In the genomic region with DNA sequence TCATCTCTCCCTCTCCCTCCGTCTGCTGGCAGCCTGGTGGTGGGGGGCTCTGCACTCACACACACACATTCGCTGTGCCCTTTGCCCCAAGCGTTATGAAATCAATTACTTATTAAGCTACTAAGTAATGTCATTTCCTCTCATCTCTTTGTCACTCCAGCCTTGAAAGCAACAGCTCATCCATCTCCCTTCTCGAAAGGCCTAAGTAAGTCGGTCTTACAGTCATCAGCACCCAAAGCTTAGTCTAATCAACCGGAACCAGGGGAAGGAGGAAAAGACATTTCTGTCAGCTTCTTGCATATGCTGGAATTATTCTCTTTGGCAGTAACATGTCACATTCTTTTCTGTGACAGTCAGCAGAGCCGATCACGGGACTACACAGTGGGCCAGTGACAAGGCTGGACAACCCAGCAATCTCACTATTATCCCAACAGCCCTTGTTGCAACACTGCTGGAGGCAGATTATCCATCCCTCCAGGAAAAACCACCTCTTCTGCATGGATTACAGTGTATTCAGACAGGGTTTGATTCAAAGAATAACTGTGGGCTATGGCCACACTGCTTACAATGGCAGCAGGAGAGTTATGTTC, we compare ENCODE assay signal across 18 mouse cellular contexts.
DNase-seq lines count a peak whose midpoint lies in the region; ATAC-seq and TF ChIP-seq lines count a peak whose summit lies in the region.
"Had no signal": no experiment of that assay in that cellular context is flagged by ENCODE, and none has a peak within 500 bp of the region (broad histone marks: within the 10 kb centered on the region; RNA-seq: fewer than 3 reads in every experiment).

No protein-coding gene starts in this region.

- H3K9ac ChIP-seq in lung, embryonic 14.5 days: no peak overlapping the region
- no peak overlapping the region for H3K9ac ChIP-seq in hindbrain, embryonic 12.5 days
- no peak overlapping the region for H3K9ac ChIP-seq in midbrain, embryonic 15.5 days
- H3K9ac ChIP-seq: embryonic facial prominence, embryonic 13.5 days; intestine, embryonic 15.5 days; kidney, embryonic 15.5 days; liver, embryonic 14.5 days had no signal

- no peaks in the 10 kb centered on the region for H3K4me1 ChIP-seq in lung, embryonic 14.5 days (ENCODE audit: insufficient read depth)
- H3K4me1 ChIP-seq in hindbrain, embryonic 12.5 days: peaks cover 15% of the 10 kb centered on the region
- H3K4me1 ChIP-seq in midbrain, embryonic 15.5 days: peaks cover 33% of the 10 kb centered on the region
- H3K4me1 ChIP-seq: embryonic facial prominence, embryonic 13.5 days; intestine, embryonic 15.5 days had no signal

- peak; percentile 56; the same call in 1 of the 2 replicates for ATAC-seq in lung, embryonic 14.5 days (ENCODE audit: insufficient read depth)
- no peak for ATAC-seq in hindbrain, embryonic 12.5 days (ENCODE audit: low FRiP score)
- peak; percentile 81 for ATAC-seq in midbrain, embryonic 15.5 days (replicated peaks)
- ATAC-seq: intestine, embryonic 15.5 days had no signal

- H3K4me3 ChIP-seq in lung, embryonic 14.5 days (ENCODE audit: low read depth, low read length): no peak overlapping the region
- H3K4me3 ChIP-seq in hindbrain, embryonic 12.5 days: no peak overlapping the region
- no peak overlapping the region for H3K4me3 ChIP-seq in midbrain, embryonic 15.5 days
- H3K4me3 ChIP-seq: embryonic facial prominence, embryonic 13.5 days; intestine, embryonic 15.5 days; kidney, embryonic 15.5 days had no signal

- no peak overlapping the region for H3K4me2 ChIP-seq in lung, embryonic 14.5 days
- H3K4me2 ChIP-seq in hindbrain, embryonic 12.5 days (replicated peaks): no peak overlapping the region
- no peak overlapping the region for H3K4me2 ChIP-seq in midbrain, embryonic 15.5 days
- H3K4me2 ChIP-seq: embryonic facial prominence, embryonic 13.5 days; intestine, embryonic 15.5 days; kidney, embryonic 15.5 days had no signal

- H3K36me3 ChIP-seq in lung, embryonic 14.5 days (ENCODE audit: insufficient read depth): no peaks in the 10 kb centered on the region
- H3K36me3 ChIP-seq in hindbrain, embryonic 12.5 days: no peaks in the 10 kb centered on the region
- H3K36me3 ChIP-seq in midbrain, embryonic 15.5 days (replicated peaks): no peaks in the 10 kb centered on the region
- H3K36me3 ChIP-seq: embryonic facial prominence, embryonic 13.5 days; intestine, embryonic 15.5 days; kidney, embryonic 15.5 days had no signal

- H3K9me3 ChIP-seq in lung, embryonic 14.5 days (ENCODE audit: low read depth, low read length): no peaks in the 10 kb centered on the region
- H3K9me3 ChIP-seq in hindbrain, embryonic 12.5 days (replicated peaks): no peaks in the 10 kb centered on the region
- H3K9me3 ChIP-seq in midbrain, embryonic 15.5 days: no peaks in the 10 kb centered on the region
- H3K9me3 ChIP-seq: embryonic facial prominence, embryonic 13.5 days; intestine, embryonic 15.5 days; kidney, embryonic 15.5 days had no signal

- no peak for DNase-seq in lung, embryonic 14.5 days
- no peak for DNase-seq in lung, postnatal 25 days (ENCODE audit: low spot score)
- peak; percentile 19 for DNase-seq in Muller cell, postnatal 12 days (ENCODE audit: inconsistent ontology term)
- no peak for DNase-seq in frontal cortex, postnatal 10 days (ENCODE audit: low spot score in 2 of 2)
- no peak for DNase-seq in heart, adult 18-20 months
- DNase-seq: adrenal gland, adult 2 months; cerebellum, postnatal 10 days; gastrocnemius, postnatal 10 days; heart, adult 11 months; heart, postnatal 36 days; lung, postnatal 10 days; thymus, postnatal 14 days had no signal

- WGBS in lung, embryonic 14.5 days: 32% methylated on average over 8 of the region's 8 CpGs
- WGBS in hindbrain, embryonic 12.5 days: 57% methylated on average over 8 of the region's 8 CpGs
- WGBS in midbrain, embryonic 15.5 days: 38% methylated on average over 8 of the region's 8 CpGs

- TF ChIP-seq CTCF in lung, embryonic 14.5 days (IDR thresholded peaks at IDR 0.05; ENCODE audit: low read depth): no peak

- H3K27me3 ChIP-seq in lung, embryonic 14.5 days (ENCODE audit: insufficient read depth, low read length): no peaks in the 10 kb centered on the region
- H3K27me3 ChIP-seq in hindbrain, embryonic 12.5 days: no peaks in the 10 kb centered on the region
- no peaks in the 10 kb centered on the region for H3K27me3 ChIP-seq in midbrain, embryonic 15.5 days (replicated peaks)
- H3K27me3 ChIP-seq: embryonic facial prominence, embryonic 13.5 days; intestine, embryonic 15.5 days; kidney, embryonic 15.5 days had no signal

- H3K27ac ChIP-seq in lung, embryonic 14.5 days (ENCODE audit: low read depth): no peak overlapping the region
- peak overlapping the region; percentile 40; the same call in 1 of the 2 replicates for H3K27ac ChIP-seq in hindbrain, embryonic 12.5 days
- peak overlapping the region; percentile 45 for H3K27ac ChIP-seq in midbrain, embryonic 15.5 days
- H3K27ac ChIP-seq: embryonic facial prominence, embryonic 13.5 days; intestine, embryonic 15.5 days; kidney, embryonic 15.5 days; liver, embryonic 14.5 days had no signal
